Mouse (Mus musculus): ENCODE measurements at regions not wholly inside any gene's neighbourhood (a gene's known extent, or its start where the extent isn't known, plus 50 kb on each side); places are given as distances from the start of the nearest gene placed in this dataset.

- Histone ChIP-seq H3K9me3 (replicated peaks) (no peaks in the 10 kb centered on the region), H3K4me2 (replicated peaks) (no peak overlapping the region), H3K4me3 (no peak overlapping the region), H3K27ac (no peak overlapping the region), H3K36me3 (no peaks in the 10 kb centered on the region), H3K4me1 (no peaks in the 10 kb centered on the region), H3K9ac (no peak overlapping the region), H3K27me3 (no peaks in the 10 kb centered on the region)
- no peak for ATAC-seq (ENCODE audit: low FRiP score)
- 82% methylated on average over 4 of the region's 4 CpGs for WGBS
Measured at GRCm38 (mm10) chr17:77963358-77963757, 236.7 kb upstream of the Crim1 start.

DNA sequence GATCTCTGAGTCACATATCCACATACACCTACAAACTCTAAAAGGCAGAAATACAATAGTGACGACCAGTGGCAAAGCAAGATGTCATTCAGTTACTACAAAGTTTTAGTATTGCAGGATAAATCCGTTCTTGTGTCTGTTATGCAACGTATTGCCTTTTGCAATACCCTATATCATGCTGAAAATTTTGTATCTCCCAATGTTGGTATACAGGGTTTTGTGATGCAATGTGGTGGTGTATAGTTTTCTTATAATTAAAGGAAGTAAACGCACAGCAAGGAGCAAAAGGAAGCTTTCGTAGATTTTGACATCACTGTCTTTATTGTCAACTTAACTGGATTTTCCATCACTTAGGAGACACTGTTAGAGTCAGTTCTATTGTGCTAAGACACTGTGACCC, 231.5 kb upstream of the Crim1 start:
- H3K27me3 ChIP-seq: no peaks in the 10 kb centered on the region
- no peaks in the 10 kb centered on the region for H3K4me1 ChIP-seq
- H3K9ac ChIP-seq: no peak overlapping the region
- H3K27ac ChIP-seq: no peak overlapping the region
- WGBS: 86% methylated on average over 5 of the region's 5 CpGs
- no peak overlapping the region for H3K4me3 ChIP-seq
- no peaks in the 10 kb centered on the region for H3K9me3 ChIP-seq (replicated peaks)
- H3K4me2 ChIP-seq (replicated peaks): no peak overlapping the region
- no peak for ATAC-seq (ENCODE audit: low FRiP score)
- H3K36me3 ChIP-seq: no peaks in the 10 kb centered on the region

DNA sequence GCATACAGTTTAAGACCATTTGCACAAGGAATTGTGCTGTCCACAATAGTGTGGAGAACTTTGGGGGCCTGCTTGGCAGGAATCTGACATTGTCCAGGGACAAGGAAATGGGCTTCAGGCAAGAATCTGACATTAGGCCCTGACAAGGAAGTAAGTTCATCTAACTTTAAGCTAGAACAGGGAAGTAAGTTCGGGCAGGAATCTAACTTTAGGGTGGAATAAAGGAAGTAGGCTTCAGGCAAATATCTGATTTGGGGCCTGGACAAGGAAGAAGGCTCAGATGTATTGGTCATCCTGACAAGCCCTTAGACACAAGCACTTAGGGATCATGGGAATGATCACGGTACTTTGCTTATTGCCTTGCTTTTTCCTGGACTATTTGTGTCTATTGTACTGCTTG, 230.9 kb upstream of the Crim1 start:
- H3K4me2 ChIP-seq (replicated peaks): no peak overlapping the region
- ATAC-seq (ENCODE audit: low FRiP score): no peak
- H3K36me3 ChIP-seq: no peaks in the 10 kb centered on the region

More for the DNA sequence above, 230.9 kb upstream of the Crim1 start:
- Histone ChIP-seq H3K4me1 (no peaks in the 10 kb centered on the region), H3K9ac (no peak overlapping the region), H3K9me3 (replicated peaks) (no peaks in the 10 kb centered on the region), H3K27me3 (no peaks in the 10 kb centered on the region), H3K4me3 (no peak overlapping the region), H3K27ac (no peak overlapping the region)
- 91% methylated on average over 2 of the region's 2 CpGs for WGBS

All from hindbrain, embryonic 12.5 days (tissue).